Mouse (Mus musculus): ENCODE measurements at regions not wholly inside any gene's neighbourhood (a gene's known extent, or its start where the extent isn't known, plus 50 kb on each side); places are given as distances from the start of the nearest gene placed in this dataset.

DNA sequence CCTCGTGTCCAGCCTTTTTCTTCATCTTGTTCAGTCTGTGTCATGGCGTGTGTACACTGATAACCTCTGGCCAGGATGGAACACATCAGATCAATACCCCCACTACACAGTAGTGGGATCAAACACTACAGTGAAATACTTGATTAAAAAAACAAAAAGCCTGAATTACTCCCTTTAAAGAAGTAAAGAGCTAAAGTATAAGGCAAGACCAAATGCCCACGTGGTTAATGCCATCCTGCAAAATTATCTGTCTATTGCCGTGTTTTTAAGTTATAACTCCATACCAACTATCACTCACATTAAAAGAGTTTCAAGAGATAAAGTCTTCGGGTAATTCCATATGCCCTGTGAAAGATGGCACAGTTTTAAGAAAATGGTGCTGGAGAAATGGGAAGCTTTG lies 198.6 kb upstream of the Hnrnpa3 start:
- H3K4me3 ChIP-seq (replicated peaks in 1 of 3; ENCODE audit: low read depth in 2 of 3, low read length in 2 of 3, poor library complexity in 1 of 3) = no peak overlapping the region
- dilution Hi-C loops (cut with MboI; ENCODE audit: extremely low pct_ligation_motif_present, extremely low pct_unique_long_range_greater_than_20kb, low sequenced_read_pairs) (no loop called here), in situ Hi-C loops (cut with MboI; ENCODE audit: low pct_ligation_motif_present, low pct_unique_long_range_greater_than_20kb, low sequenced_read_pairs) (loop anchor here (25.0 kb wide), 1 partner anchor 127 kb away; no protein-coding TSS in a partner anchor)
- H3K4me1 ChIP-seq (ENCODE audit: control insufficient read depth in 1 of 2, insufficient read depth in 2 of 2) = peaks cover 4 to 30% of the 10 kb centered on the region in 2 experiments
- H3K27me3 ChIP-seq (replicated peaks) = no peaks in the 10 kb centered on the region
- no peak overlapping the region for H3K27ac ChIP-seq (ENCODE audit: insufficient read depth, low read depth)
- no peak overlapping the region for H3K4me2 ChIP-seq (ENCODE audit: insufficient read depth, low read depth, poor library complexity, severe bottlenecking)
- no peaks in the 10 kb centered on the region for H3K36me3 ChIP-seq (replicated peaks in 1 of 2; ENCODE audit: control insufficient read depth in 1 of 2, insufficient read depth in 1 of 2, low read length in 1 of 2)
- DNase-seq (ENCODE audit: extremely low read depth) = no peak
- no peaks in the 10 kb centered on the region for H3K9me3 ChIP-seq (replicated peaks; ENCODE audit: low read length)
- H3K9ac ChIP-seq (ENCODE audit: insufficient read depth, low read depth) = no peak overlapping the region
- H3K79me2 ChIP-seq (replicated peaks; ENCODE audit: control insufficient read depth, extremely low read depth, insufficient read depth, poor library complexity, severe bottlenecking) = no peaks in the 10 kb centered on the region
- TF ChIP-seq EP300 (IDR thresholded peaks at IDR 0.05; ENCODE audit: low read length) (no peak), SMC3 (IDR thresholded peaks at IDR 0.05; ENCODE audit: low read depth, low read length) (no peak), POLR2A (IDR thresholded peaks at IDR 0.05; ENCODE audit: low read depth, low read length) (no peak)

DNA sequence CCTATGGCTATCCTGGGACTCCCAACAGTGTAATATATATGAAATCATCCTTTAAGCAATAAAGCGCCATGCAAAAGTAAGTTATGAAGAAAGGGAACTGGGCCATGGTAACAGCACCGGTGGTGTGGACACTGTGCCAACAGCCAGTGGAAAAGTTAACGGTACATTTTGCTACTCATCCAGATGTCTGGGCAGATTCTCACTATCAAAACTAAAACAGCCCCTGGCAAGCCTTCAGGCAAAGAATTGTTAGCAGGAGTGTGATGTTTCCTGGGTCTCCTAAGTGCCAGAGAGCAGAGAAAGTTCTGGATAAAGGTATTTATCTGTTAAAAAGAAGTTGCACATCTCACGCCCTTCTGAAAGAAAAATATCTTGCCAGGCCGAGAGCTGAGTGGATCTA lies 198.0 kb upstream of the Hnrnpa3 start:
- in situ Hi-C loops (cut with MboI; ENCODE audit: low pct_ligation_motif_present, low pct_unique_long_range_greater_than_20kb, low sequenced_read_pairs) (loop anchor here (25.0 kb wide), 1 partner anchor 126 kb away; no protein-coding TSS in a partner anchor), dilution Hi-C loops (cut with MboI; ENCODE audit: extremely low pct_ligation_motif_present, extremely low pct_unique_long_range_greater_than_20kb, low sequenced_read_pairs) (no loop called here)
- Histone ChIP-seq H3K27me3 (replicated peaks) (no peaks in the 10 kb centered on the region), H3K79me2 (replicated peaks; ENCODE audit: control insufficient read depth, extremely low read depth, insufficient read depth, poor library complexity, severe bottlenecking) (no peaks in the 10 kb centered on the region), H3K4me1 (ENCODE audit: control insufficient read depth in 1 of 2, insufficient read depth in 2 of 2) (peaks cover 4 to 30% of the 10 kb centered on the region in 2 experiments), H3K9me3 (replicated peaks; ENCODE audit: low read length) (no peaks in the 10 kb centered on the region), H3K27ac (ENCODE audit: insufficient read depth, low read depth) (no peak overlapping the region), H3K36me3 (replicated peaks in 1 of 2; ENCODE audit: control insufficient read depth in 1 of 2, insufficient read depth in 1 of 2, low read length in 1 of 2) (no peaks in the 10 kb centered on the region), H3K9ac (ENCODE audit: insufficient read depth, low read depth) (no peak overlapping the region), H3K4me3 (replicated peaks in 1 of 3; ENCODE audit: low read depth in 2 of 3, low read length in 2 of 3, poor library complexity in 1 of 3) (no peak overlapping the region), H3K4me2 (ENCODE audit: insufficient read depth, low read depth, poor library complexity, severe bottlenecking) (no peak overlapping the region)
- DNase-seq (ENCODE audit: extremely low read depth) = no peak
- no peak for TF ChIP-seq TBP (conservative IDR thresholded peaks at IDR 0.05; ENCODE audit: low read depth, low read length)
- TF ChIP-seq ZNF384 (IDR thresholded peaks at IDR 0.05; ENCODE audit: low read depth, low read length) = no peak
- TF ChIP-seq NELFE (IDR thresholded peaks at IDR 0.05; ENCODE audit: low read depth, low read length) = no peak
- TF ChIP-seq JUN (IDR thresholded peaks at IDR 0.05; ENCODE audit: insufficient read depth, low read depth, low read length) = no peak
- TF ChIP-seq USF1 (IDR thresholded peaks at IDR 0.05; ENCODE audit: low read depth, low read length) = no peak
- no peak for TF ChIP-seq CHD1 (IDR thresholded peaks at IDR 0.05; ENCODE audit: low read depth, low read length)
- TF ChIP-seq ZC3H11A (IDR thresholded peaks at IDR 0.05; ENCODE audit: low read depth, low read length) = no peak
- no peak for TF ChIP-seq SMC3 (IDR thresholded peaks at IDR 0.05; ENCODE audit: low read depth, low read length)
- no peak for TF ChIP-seq MAX (IDR thresholded peaks at IDR 0.05; ENCODE audit: low read length)
- TF ChIP-seq E2F4 (IDR thresholded peaks at IDR 0.05; ENCODE audit: insufficient replicate concordance, low read depth, low read length) = no peak
- TF ChIP-seq EP300 (IDR thresholded peaks at IDR 0.05; ENCODE audit: low read length) = no peak
- TF ChIP-seq GABPA (IDR thresholded peaks at IDR 0.05; ENCODE audit: insufficient replicate concordance, low read depth, low read length) = no peak
- no peak for TF ChIP-seq MEF2A (IDR thresholded peaks at IDR 0.05; ENCODE audit: borderline replicate concordance, low read depth, low read length)
- TF ChIP-seq RCOR1 (conservative IDR thresholded peaks at IDR 0.05; ENCODE audit: low read depth, low read length) = no peak
- no peak for TF ChIP-seq BHLHE40 (IDR thresholded peaks at IDR 0.05; ENCODE audit: low read depth, low read length)
- no peak for TF ChIP-seq CHD2 (IDR thresholded peaks at IDR 0.05; ENCODE audit: low read length)
- no peak for TF ChIP-seq ELF1 (IDR thresholded peaks at IDR 0.05; ENCODE audit: low read depth, low read length)
- TF ChIP-seq POLR2AphosphoS2 (IDR thresholded peaks at IDR 0.05; ENCODE audit: low read depth, low read length) = no peak
- TF ChIP-seq MXI1 (IDR thresholded peaks at IDR 0.05; ENCODE audit: low read depth, low read length) = no peak
